Mouse (Mus musculus): Measurements from ENCODE around the gene Prdm10.

DNA sequence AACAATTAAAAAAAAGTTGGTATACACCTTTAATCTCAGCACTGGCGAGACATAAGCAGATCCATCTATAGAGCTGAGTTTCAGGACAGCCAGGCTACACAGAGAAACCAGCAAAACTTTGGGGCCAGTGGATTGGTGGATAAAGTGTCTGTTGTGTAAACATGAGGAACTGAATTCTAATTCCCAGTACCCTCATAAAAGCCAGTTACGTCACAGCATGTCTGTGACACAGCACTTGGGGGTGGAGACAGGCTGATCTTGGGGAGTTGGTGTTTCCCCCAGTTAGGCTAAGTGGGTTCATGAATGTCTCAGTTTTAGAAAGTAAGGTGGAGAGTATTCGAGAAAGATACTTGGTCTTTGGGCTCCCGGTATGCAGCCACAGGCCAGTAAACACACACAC is 2.7 kb downstream of the Prdm10 start:
- TF ChIP-seq POLR2A (IDR thresholded peaks at IDR 0.05; ENCODE audit: borderline replicate concordance, extremely low read depth, insufficient read depth, insufficient read length, poor library complexity, severe bottlenecking) = no peak
- no peak for TF ChIP-seq CTCF (IDR thresholded peaks at IDR 0.05; ENCODE audit: borderline replicate concordance, extremely low read depth, insufficient read depth, insufficient read length)

Measured in brain, embryonic 14.5 days (tissue).